17 mouse cellular contexts compared by ENCODE assay signal in genomic region chr1:123933812-123934727, GRCm38 (mm10).
DNase-seq lines count a peak whose midpoint lies in the region; ATAC-seq and TF ChIP-seq lines count a peak whose summit lies in the region.
"Had no signal": no experiment of that assay in that cellular context is flagged by ENCODE, and none has a peak within 500 bp of the region (broad histone marks: within the 10 kb centered on the region; RNA-seq: fewer than 3 reads in every experiment).

No protein-coding gene starts in this region.

- no peaks in the 10 kb centered on the region for H3K36me3 ChIP-seq in heart, embryonic 11.5 days (ENCODE audit: control insufficient read depth, insufficient read depth, low read length)
- no peaks in the 10 kb centered on the region for H3K36me3 ChIP-seq in hindbrain, postnatal 0 days (ENCODE audit: insufficient read depth, low read length)
- H3K36me3 ChIP-seq: embryonic facial prominence, embryonic 12.5 days; limb, embryonic 10.5 days had no signal

- intact Hi-C loops in heart, postnatal 10 days (cut with DNase I) = no loop called here
- intact Hi-C loops in gastrocnemius, postnatal 14 days (cut with DNase I; ENCODE audit: low total_unique reads) = no loop called here

- no peak for TF ChIP-seq CTCF in hindbrain, postnatal 0 days (IDR thresholded peaks at IDR 0.05; ENCODE audit: low read depth)

- 73% methylated on average over 7 of the region's 7 CpGs for WGBS in heart, embryonic 11.5 days (ENCODE audit: insufficient replicate concordance)
- 71% methylated on average over 7 of the region's 7 CpGs for WGBS in hindbrain, postnatal 0 days

- ATAC-seq in heart, embryonic 11.5 days (replicated peaks; ENCODE audit: insufficient number of reproducible peaks, low FRiP score, low TSS enrichment) = no peak
- ATAC-seq in common myeloid progenitor, adult 5-6 weeks (replicated peaks; ENCODE audit: low read depth, poor library complexity, severe bottlenecking) = peak; percentile 95
- no peak for ATAC-seq in hindbrain, postnatal 0 days
- ATAC-seq: forebrain, embryonic 13.5 days had no signal

- peak; percentile 2 to 3 for DNase-seq in heart, postnatal 10 days
- DNase-seq in MEL-GATA-1-ER (ENCODE audit: extremely low read depth, low read depth) = peak; percentile 6
- DNase-seq in kidney, postnatal 4 days = peak; percentile 1 to 10
- no peak for DNase-seq in gastrocnemius, postnatal 14 days
- DNase-seq in hindbrain, postnatal 0 days (ENCODE audit: low spot score) = no peak
- DNase-seq in thymus, adult 18-20 months = no peak
- DNase-seq: adrenal gland, postnatal 10 days; cerebellum, adult 8-10 months; gastrocnemius, postnatal 10 days; right cerebral cortex, postnatal 4 days had no signal

- H3K4me3 ChIP-seq in heart, embryonic 11.5 days (ENCODE audit: low read depth, low read length) = no peak overlapping the region
- H3K4me3 ChIP-seq in hindbrain, postnatal 0 days (ENCODE audit: low read length) = no peak overlapping the region
- H3K4me3 ChIP-seq: embryonic facial prominence, embryonic 12.5 days; forebrain, embryonic 13.5 days; limb, embryonic 10.5 days had no signal

- no peaks in the 10 kb centered on the region for H3K4me1 ChIP-seq in heart, embryonic 11.5 days (ENCODE audit: control insufficient read depth, insufficient read depth, low read length)
- H3K4me1 ChIP-seq in hindbrain, postnatal 0 days (ENCODE audit: insufficient read depth, low read length) = no peaks in the 10 kb centered on the region
- H3K4me1 ChIP-seq: embryonic facial prominence, embryonic 12.5 days; forebrain, embryonic 13.5 days; limb, embryonic 10.5 days had no signal

- H3K9ac ChIP-seq in heart, embryonic 11.5 days (ENCODE audit: low read depth, low read length) = no peak overlapping the region
- no peak overlapping the region for H3K9ac ChIP-seq in hindbrain, postnatal 0 days (replicated peaks; ENCODE audit: low read length)
- H3K9ac ChIP-seq: embryonic facial prominence, embryonic 12.5 days; forebrain, embryonic 13.5 days; hindbrain, embryonic 14.5 days had no signal

- H3K27me3 ChIP-seq in heart, embryonic 11.5 days (ENCODE audit: control insufficient read depth, insufficient read depth, low read length) = no peaks in the 10 kb centered on the region
- H3K27me3 ChIP-seq in hindbrain, postnatal 0 days (ENCODE audit: insufficient read depth, low read length) = no peaks in the 10 kb centered on the region
- H3K27me3 ChIP-seq: embryonic facial prominence, embryonic 12.5 days; forebrain, embryonic 13.5 days had no signal

- H3K4me2 ChIP-seq in heart, embryonic 11.5 days = no peak overlapping the region
- no peak overlapping the region for H3K4me2 ChIP-seq in hindbrain, postnatal 0 days (ENCODE audit: low read depth, low read length)
- H3K4me2 ChIP-seq: embryonic facial prominence, embryonic 12.5 days; forebrain, embryonic 13.5 days; hindbrain, embryonic 14.5 days had no signal

- H3K9me3 ChIP-seq in heart, embryonic 11.5 days (replicated peaks; ENCODE audit: control insufficient read depth, low read length) = no peaks in the 10 kb centered on the region
- H3K9me3 ChIP-seq in hindbrain, postnatal 0 days (ENCODE audit: low read length) = no peaks in the 10 kb centered on the region
- H3K9me3 ChIP-seq: embryonic facial prominence, embryonic 12.5 days; forebrain, embryonic 13.5 days; limb, embryonic 10.5 days had no signal

- no peak overlapping the region for H3K27ac ChIP-seq in heart, embryonic 11.5 days (ENCODE audit: low read depth, low read length)
- H3K27ac ChIP-seq in hindbrain, postnatal 0 days = no peak overlapping the region
- H3K27ac ChIP-seq: embryonic facial prominence, embryonic 12.5 days; forebrain, embryonic 13.5 days; hindbrain, embryonic 14.5 days; limb, embryonic 10.5 days; stomach, postnatal 0 days had no signal

Comparison
In these comparisons a context has a peak if more than half of its experiments do, and no peak if none do; other contexts are left out.
1. DNase-seq: peak in heart, postnatal 10 days (2 of 2), MEL-GATA-1-ER (single experiment) and kidney, postnatal 4 days (2 of 2); none in gastrocnemius, postnatal 14 days (single experiment), hindbrain, postnatal 0 days (single experiment) and thymus, adult 18-20 months (0 of 2).